Mouse (Mus musculus) lung, postnatal 14 days (tissue): ENCODE measurements around the gene Rps6ka2.
A peak's percentile ranks its signal among the peaks of the same experiment; 100 is the strongest.
"Not testable (repeated sequence)": the region's sequence is repeated elsewhere in the genome, so short reads cannot be mapped to it uniquely, and the experiment has no call there.

ENCODE experiments used
- DNase-seq: peaks from one replicate; pipeline ENCODE4 v3.0.0; 2021

The Rps6ka2 gene

GRCm38 (mm10) chr17:7271522-7272134, 101.7 kb downstream of the Rps6ka2 start:
- no peak for DNase-seq

DNA sequence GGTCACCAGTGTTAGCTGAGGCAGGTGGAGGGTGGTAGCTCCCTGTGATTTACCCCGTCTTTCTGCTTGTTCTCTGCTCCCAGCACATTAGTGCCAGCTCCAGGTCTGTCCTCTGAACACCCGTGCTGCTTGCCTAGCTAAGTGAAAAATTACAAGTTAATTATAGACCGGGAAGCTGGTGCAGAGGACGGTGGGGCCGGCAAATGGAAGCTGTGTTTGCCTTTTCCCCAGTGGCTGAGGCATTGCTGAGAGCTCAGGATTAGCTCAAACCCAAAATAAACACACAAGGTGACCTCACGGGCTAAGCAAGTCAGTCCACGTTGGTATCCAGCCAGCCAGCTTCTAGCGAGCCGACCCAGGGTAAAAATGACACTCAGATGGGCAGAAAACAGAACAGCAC, 103.1 kb downstream of the Rps6ka2 start:
- no peak for DNase-seq

DNA sequence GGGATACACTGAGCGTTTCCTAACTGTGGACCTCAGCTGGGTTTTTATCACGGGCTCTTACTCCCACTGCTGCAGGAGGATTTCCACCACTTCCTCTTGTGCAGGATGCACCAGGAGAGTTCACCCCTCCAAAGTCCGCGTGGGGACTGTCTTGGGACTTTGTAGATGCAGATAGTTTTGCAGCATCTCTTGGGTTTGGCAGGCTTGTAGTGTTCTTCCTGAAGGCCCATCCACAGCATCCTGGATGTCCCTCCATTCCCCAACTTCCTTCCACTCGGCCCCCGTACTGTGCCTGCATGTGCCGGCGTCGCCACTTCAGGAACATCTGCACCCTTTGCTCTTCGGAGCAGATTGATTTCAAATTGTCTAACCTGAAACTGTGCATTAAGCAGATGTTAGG, 103.9 kb downstream of the Rps6ka2 start:
- DNase-seq: no peak

DNA sequence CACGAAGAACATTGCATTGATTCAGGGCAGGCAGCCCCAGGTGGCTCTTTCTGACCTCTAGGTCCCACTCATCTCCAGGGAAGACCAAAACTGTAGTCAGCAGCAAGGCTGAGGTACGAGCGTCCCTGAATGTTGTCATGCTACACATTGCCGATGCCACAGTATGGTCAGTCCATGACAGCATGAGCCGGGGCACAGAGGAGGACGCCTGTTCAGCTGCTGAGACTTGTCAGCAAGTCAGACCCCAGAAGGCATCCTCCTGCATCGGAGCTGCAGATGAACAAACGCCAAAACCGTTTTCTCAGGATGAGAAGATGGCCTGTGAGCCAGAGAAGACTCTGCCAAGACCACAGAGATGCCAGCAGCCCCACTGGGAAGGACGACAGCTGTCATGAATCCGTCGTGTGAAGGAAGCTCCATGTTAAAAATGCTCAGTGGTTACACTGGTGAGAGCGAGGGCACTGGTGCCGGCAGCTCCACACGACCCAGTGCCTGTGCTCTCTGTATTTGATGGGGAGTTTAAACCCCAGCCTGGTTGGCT, 108.9 kb downstream of the Rps6ka2 start:
- DNase-seq: no peak

DNA sequence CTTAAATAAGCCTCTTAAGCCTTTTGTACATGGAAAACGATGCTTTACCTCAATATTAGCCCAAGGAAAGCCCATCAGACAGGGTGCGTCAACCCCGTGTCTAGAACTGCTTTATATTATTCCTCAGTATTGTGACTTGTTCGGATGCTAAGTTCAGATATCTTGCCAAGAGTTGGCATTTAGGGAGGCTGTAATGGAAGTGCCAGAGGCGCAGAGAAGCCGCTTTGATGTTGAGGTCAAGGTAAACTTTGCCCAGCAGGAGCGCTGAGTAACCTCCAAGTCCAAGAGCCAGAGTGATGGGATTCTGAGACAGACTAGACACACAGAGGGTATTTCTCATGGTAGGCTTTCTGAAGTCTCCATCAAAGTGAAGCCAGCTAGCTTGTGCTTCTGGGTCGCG, 109.3 kb downstream of the Rps6ka2 start:
- no peak for DNase-seq

- DNase-seq: peak; percentile 76
Measured at GRCm38 (mm10) chr17:7284297-7284910, 114.5 kb downstream of the Rps6ka2 start.

GRCm38 (mm10) chr17:7285292-7285691, 115.4 kb downstream of the Rps6ka2 start:
- no peak for DNase-seq

GRCm38 (mm10) chr17:7286422-7287050, 116.6 kb downstream of the Rps6ka2 start:
- DNase-seq: no peak

GRCm38 (mm10) chr17:7292012-7292684, 122.2 kb downstream of the Rps6ka2 start:
- no peak for DNase-seq

DNA sequence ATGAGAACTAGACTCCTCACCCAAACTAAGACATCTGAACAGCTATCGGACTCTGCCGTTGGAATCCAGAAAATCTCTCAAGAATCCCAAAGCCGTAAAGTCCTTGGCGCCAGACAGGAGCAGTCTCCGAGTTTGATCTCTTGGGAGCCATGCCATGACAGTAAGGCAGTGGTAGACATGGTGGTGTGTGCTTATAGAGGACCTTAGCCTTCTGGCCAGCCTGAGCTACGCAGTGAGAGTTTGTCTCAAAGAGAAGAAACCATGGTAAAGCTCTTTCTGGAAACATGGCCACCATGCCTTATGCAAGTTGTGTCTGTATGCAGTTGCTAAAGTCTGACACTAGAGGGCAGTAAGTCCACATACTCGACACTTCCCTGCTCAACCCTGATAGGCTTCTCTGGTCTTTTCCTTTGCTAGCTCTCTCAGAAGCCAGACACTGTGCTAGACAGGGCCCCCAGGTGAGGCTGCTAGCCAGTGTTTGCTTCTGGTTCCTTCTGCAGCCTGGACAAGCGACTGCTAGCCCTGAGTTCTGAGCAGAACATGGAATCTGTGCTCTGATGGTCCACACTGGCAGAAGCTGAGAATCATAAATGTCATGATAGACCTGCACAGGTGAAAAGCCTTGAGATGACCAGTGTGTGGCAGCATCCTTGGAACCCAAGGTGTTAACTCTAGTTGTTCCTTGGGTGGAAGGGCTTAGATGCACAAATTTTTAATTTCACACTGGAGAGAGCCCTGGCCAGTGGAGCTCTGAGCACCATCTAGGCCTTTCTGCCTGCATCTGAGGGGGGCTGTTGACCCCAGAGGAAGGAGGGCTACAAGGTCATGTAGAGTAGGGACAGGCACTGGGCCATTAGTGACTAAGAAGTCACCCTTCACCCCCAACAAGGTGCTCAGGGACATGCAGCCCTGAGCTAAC, 136.6 kb downstream of the Rps6ka2 start:
- peak; percentile 24 for DNase-seq

DNA sequence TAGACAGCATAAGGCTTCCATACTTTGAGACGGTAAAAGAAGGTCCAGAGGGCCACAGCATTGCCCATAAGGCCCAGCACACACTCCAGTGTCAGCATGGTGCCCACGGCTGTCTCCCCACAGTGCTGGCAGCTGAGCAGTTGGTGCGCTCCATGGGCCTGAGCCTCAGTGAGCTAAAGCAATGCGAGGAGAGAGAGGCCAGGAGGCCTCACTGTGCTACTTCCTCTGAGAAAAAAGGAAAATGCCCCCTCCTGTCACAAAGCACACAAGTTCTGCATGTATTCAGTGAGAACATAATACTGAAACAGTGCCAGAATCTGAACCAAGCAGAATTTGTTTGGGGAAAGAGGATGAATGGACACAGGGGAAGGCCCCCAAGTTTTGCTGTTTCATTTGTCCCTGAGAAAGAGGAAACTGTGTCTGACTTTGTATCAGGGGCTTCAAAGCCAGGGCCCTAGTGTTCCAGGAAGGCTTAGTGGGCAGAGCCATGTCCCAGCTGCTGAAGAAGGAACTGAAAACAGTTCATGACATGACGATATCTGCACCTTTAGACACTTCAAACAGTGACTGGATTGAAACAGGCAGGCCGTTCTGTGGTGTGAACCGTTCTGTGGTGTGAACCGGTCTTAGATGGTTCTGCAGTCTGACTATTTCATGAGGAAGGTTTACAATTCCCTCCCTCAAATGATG, 145.9 kb downstream of the Rps6ka2 start:
- not testable (repeated sequence) for DNase-seq

DNA sequence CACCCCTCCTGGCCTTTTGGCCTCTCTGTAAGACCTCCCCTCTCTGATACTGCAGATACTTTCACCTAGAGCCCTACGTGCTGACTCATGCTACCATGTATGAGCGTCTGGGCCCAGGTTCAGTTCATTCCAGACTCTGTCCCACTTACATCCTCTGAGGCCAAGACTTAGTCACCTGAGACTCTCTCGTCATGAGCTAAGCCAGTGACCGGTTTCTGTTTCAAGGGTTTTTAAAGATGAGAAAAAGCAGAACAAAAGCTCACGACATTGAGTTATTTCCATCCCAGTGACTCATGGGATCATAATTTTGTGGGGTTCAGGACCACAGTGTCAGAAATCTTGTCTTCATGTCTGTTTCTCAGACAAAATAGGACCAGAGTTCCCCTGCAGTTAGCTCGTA, 149.9 kb downstream of the Rps6ka2 start:
- not testable (repeated sequence) for DNase-seq

DNA sequence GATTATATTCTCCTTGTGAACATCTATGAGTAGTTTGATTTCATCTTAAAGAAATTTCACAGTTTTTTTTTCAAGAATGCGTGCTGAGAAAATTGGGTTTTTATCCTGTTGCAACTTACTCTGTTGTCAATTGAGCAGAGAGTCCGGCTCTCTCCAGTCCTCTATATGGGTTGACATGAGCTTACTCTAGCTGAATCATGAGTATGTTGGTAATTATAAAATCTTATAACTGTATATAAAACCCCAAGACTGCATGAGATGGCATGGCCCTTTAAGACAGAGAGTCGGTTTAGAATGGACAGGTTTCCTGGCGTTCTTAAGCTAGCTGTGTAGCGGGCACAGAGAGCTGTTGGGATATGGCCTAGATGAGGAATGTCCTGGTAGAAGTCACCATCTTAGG, 154.4 kb downstream of the Rps6ka2 start, which contains the start of gene Tcp10a:
TSS of gene Tcp10a (plus strand) at position 301 of the 400 bp plus-strand sequence.
- DNase-seq: not testable (repeated sequence)

DNA sequence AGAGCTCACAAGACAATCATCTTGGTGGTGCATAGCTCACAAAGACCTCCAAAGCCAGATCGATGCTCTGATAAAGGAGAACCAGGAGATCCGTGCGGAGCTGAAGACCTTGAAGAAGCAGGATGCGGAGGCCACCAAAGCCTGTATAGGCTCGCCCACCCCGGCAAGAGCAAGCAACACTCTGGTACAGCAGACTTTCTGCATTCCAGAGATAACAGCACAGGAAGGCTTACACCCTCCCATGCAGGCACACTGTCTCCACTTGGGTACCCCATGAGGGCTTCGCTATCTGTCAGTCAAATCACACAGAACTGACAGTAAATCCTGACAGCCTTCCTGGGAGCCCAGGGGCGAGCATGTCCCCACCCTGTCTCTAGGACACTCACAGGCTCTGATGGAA, 156.5 kb downstream of the Rps6ka2 start:
- not testable (repeated sequence) for DNase-seq

- DNase-seq: not testable (repeated sequence)
Measured at GRCm38 (mm10) chr17:7332745-7333144, 162.8 kb downstream of the Rps6ka2 start.

GRCm38 (mm10) chr17:7337381-7337780, 167.5 kb downstream of the Rps6ka2 start:
- DNase-seq: not testable (repeated sequence)

DNA sequence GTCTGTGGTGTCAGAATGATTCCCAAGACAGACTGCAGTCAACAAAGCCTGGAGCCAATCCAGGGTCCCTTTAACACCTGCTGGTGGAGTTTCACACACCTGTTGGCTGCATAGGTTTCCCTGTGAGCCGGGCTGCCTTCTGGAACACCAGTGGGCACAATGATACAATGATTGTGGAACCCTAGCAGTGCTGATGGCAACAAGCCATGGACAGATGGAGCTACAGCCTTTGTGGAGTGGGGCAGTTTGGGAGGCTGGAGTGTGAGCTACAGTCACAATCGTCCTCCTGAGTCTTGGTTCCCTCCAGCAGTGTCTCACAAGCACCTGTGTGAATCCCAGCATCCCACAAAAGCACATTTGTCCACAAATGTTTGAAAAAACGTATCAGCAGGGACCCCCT, 178.8 kb downstream of the Rps6ka2 start:
- not testable (repeated sequence) for DNase-seq

- DNase-seq: not testable (repeated sequence)
Measured at GRCm38 (mm10) chr17:7352596-7352995, 182.7 kb downstream of the Rps6ka2 start, which contains the start of gene Ttll2. Ttll2 (minus strand) TSS chr17:7352696.
